Mouse (Mus musculus) limb, embryonic 14.5 days (tissue): ENCODE measurements around the gene Fam186b. TPM values are rescaled to one million over a fixed set of nuclear protein-coding genes. Genes with fewer than 3 reads are reported as not detected.

Experiments used
- ATAC-seq: fragments of 200-750 bp; cut with Nextera tagmentation; 2 replicates; pipeline ENCODE4 v1.8.0; 2017; ENCODE audit warnings: low read depth, moderate number of reproducible peaks, moderate TSS enrichment; ENCODE audit not compliant: low FRiP score
- DNase-seq: peaks from one replicate; pipeline ENCODE4 v3.0.0-alpha.2; 2015; ENCODE audit warnings: low spot score
- H3K27ac ChIP-seq: fragments of 300-500 bp; sonication (generic); replicated peaks from 2 replicates; pipeline ENCODE4 v1.5.1; 2014; ENCODE audit warnings: low read depth, mild to moderate bottlenecking, low read length, moderate library complexity, mixed read lengths
- H3K27me3 ChIP-seq: fragments of 300-500 bp; sonication (generic); 2 replicates; pipeline ENCODE4 v1.6.1; 2014; ENCODE audit warnings: low read length, mixed read lengths; ENCODE audit not compliant: control insufficient read depth, insufficient read depth
- H3K36me3 ChIP-seq: fragments of 300-500 bp; sonication (generic); 2 replicates; pipeline ENCODE4 v1.6.1; 2014; ENCODE audit warnings: mild to moderate bottlenecking, low read length, moderate library complexity, mixed read lengths; ENCODE audit not compliant: control insufficient read depth, insufficient read depth
- H3K4me1 ChIP-seq: fragments of 300-500 bp; sonication (generic); 2 replicates; pipeline ENCODE4 v1.6.1; 2014; ENCODE audit warnings: antibody characterized with exemption, low read length, mixed read lengths; ENCODE audit not compliant: control insufficient read depth, insufficient read depth
- H3K4me2 ChIP-seq: fragments of 300-500 bp; sonication (generic); replicated peaks from 2 replicates; pipeline ENCODE4 v1.6.1; 2014; ENCODE audit warnings: low read depth, mild to moderate bottlenecking, low read length, moderate library complexity; ENCODE audit not compliant: severe bottlenecking
- H3K4me3 ChIP-seq: fragments of 300-500 bp; sonication (generic); replicated peaks from 2 replicates; pipeline ENCODE4 v1.5.1; 2014; ENCODE audit warnings: low read length
- H3K9ac ChIP-seq: fragments of 300-500 bp; sonication (generic); 2 replicates; pipeline ENCODE4 v1.6.1; 2014; ENCODE audit warnings: mild to moderate bottlenecking, low read depth, low read length, moderate library complexity; ENCODE audit not compliant: severe bottlenecking
- H3K9me3 ChIP-seq: fragments of 300-500 bp; sonication (generic); 2 replicates; pipeline ENCODE4 v1.6.1; 2016; ENCODE audit warnings: low read length; ENCODE audit not compliant: control insufficient read depth
- POLR2A ChIP-seq: fragments of 200-500 bp; IDR thresholded peaks from 2 replicates; pipeline ENCODE4 v1.8.0; 2012; ENCODE audit warnings: inconsistent platforms, mild to moderate bottlenecking, moderate library complexity, borderline replicate concordance; ENCODE audit not compliant: insufficient read depth, insufficient read length; ENCODE audit errors: extremely low read depth
- WGBS: fragments of 180-500 bp; shearing (Covaris S2); extraction: QIAGEN DNeasy Blood & Tissue Kit; methylation state at CpG from one replicate; pipeline ENCODE4 v1.1.7; 2014; 5-methylcytosine and 5-hydroxymethylcytosine counted together
- polyA plus RNA-seq, 2 experiments: library from polyadenylated mRNA; depleted of rRNA in 1 of 2; stranded (reverse) in 1 of 2; unstranded in 1 of 2; fragments of >200 nt; fragmentation: Nextera tagmentation in 1 of 2; extraction: Ambion mirVana in 1 of 2; gene quantifications; 2 replicates each; pipeline versions ENCODE4 v1.2.1 to v1.2.3; 2012 to 2014

Gene Fam186b
- polyA plus RNA-seq, 2 experiments: 0.19 to 0.32 TPM

GRCm38 (mm10) chr15:99284527-99285188, 11.0 kb downstream of the Fam186b start:
- Histone ChIP-seq H3K4me1 (no peaks in the 10 kb centered on the region), H3K9ac (no peak overlapping the region), H3K9me3 (no peaks in the 10 kb centered on the region), H3K4me3 (no peak overlapping the region), H3K27me3 (no peaks in the 10 kb centered on the region), H3K27ac (no peak overlapping the region), H3K36me3 (no peaks in the 10 kb centered on the region), H3K4me2 (no peak overlapping the region)
- 33% methylated on average over 14 of the region's 14 CpGs for WGBS
- DNase-seq (no peak), ATAC-seq (no peak)
- TF ChIP-seq POLR2A: no peak

- Histone ChIP-seq H3K4me3 (no peak overlapping the region), H3K36me3 (no peaks in the 10 kb centered on the region), H3K27me3 (no peaks in the 10 kb centered on the region), H3K4me2 (no peak overlapping the region), H3K4me1 (no peaks in the 10 kb centered on the region; the same call in 1 of the 2 replicates), H3K9me3 (no peaks in the 10 kb centered on the region), H3K27ac (no peak overlapping the region), H3K9ac (no peak overlapping the region)
- no peak for TF ChIP-seq POLR2A
- 62% methylated on average over 10 of the region's 10 CpGs for WGBS
- ATAC-seq (no peak), DNase-seq (no peak)
These were observed 12.2 kb downstream of the Fam186b start for GRCm38 (mm10) chr15:99283456-99283855.

- Histone ChIP-seq H3K36me3 (no peaks in the 10 kb centered on the region), H3K9ac (no peak overlapping the region), H3K9me3 (no peaks in the 10 kb centered on the region), H3K4me1 (no peaks in the 10 kb centered on the region; the same call in 1 of the 2 replicates), H3K4me3 (no peak overlapping the region), H3K4me2 (no peak overlapping the region), H3K27ac (no peak overlapping the region; the same call in 1 of the 2 replicates), H3K27me3 (no peaks in the 10 kb centered on the region)
- 65% methylated on average over 7 of the region's 7 CpGs for WGBS
- no peak for DNase-seq
- 0 out of 2 replicates have a peak, but pooled peaks have one; percentile 19 for ATAC-seq
- TF ChIP-seq POLR2A: no peak
These were observed 17.4 kb downstream of the Fam186b start for GRCm38 (mm10) chr15:99278271-99278670.

GRCm38 (mm10) chr15:99276095-99276494, 19.6 kb downstream of the Fam186b start:
- no peaks in the 10 kb centered on the region for H3K9me3 ChIP-seq

GRCm38 (mm10) chr15:99265679-99266078, 30.0 kb downstream of the Fam186b start:
- H3K4me2 ChIP-seq: no peak overlapping the region
- no peak overlapping the region for H3K9ac ChIP-seq
- TF ChIP-seq POLR2A: no peak
- ATAC-seq (peak; percentile 67; the same call in 1 of the 2 replicates), DNase-seq (peak; percentile 82)
- no peak overlapping the region for H3K4me3 ChIP-seq
- no peaks in the 10 kb centered on the region for H3K27me3 ChIP-seq
- no peaks in the 10 kb centered on the region for H3K9me3 ChIP-seq
- no peaks in the 10 kb centered on the region for H3K36me3 ChIP-seq
- 15% methylated on average over 4 of the region's 4 CpGs for WGBS
- no peaks in the 10 kb centered on the region for H3K4me1 ChIP-seq
- no peak overlapping the region for H3K27ac ChIP-seq

More at GRCm38 (mm10) chr15:99276095-99276494, 19.6 kb downstream of the Fam186b start:
- H3K4me3 ChIP-seq: no peak overlapping the region
- no peak overlapping the region for H3K4me2 ChIP-seq
- H3K9ac ChIP-seq: no peak overlapping the region
- no peaks in the 10 kb centered on the region; the same call in 1 of the 2 replicates for H3K4me1 ChIP-seq
- TF ChIP-seq POLR2A: no peak
- no peaks in the 10 kb centered on the region for H3K36me3 ChIP-seq
- H3K27me3 ChIP-seq: no peaks in the 10 kb centered on the region
- no peak for DNase-seq
- ATAC-seq: no peak
- WGBS: 80% methylated on average over 7 of the region's 8 CpGs
- H3K27ac ChIP-seq: no peak overlapping the region

GRCm38 (mm10) chr15:99264363-99264762, 31.3 kb downstream of the Fam186b start:
- no peaks in the 10 kb centered on the region for H3K36me3 ChIP-seq
- no peaks in the 10 kb centered on the region for H3K4me1 ChIP-seq
- H3K27ac ChIP-seq: no peak overlapping the region
- TF ChIP-seq POLR2A: no peak
- H3K4me3 ChIP-seq: no peak overlapping the region
- no peak for DNase-seq
- H3K27me3 ChIP-seq: no peaks in the 10 kb centered on the region
- no peaks in the 10 kb centered on the region for H3K9me3 ChIP-seq
- H3K4me2 ChIP-seq: no peak overlapping the region
- ATAC-seq: no peak
- 75% methylated on average over 2 of the region's 2 CpGs for WGBS
- H3K9ac ChIP-seq: no peak overlapping the region
